Mouse (Mus musculus): Measurements from ENCODE around the gene Hmga1b. TPM values are rescaled to one million over a fixed set of nuclear protein-coding genes. Genes with fewer than 3 reads are reported as not detected.

The Hmga1b gene
- polyA plus RNA-seq, 1 experiment: 20.5 TPM

DNA sequence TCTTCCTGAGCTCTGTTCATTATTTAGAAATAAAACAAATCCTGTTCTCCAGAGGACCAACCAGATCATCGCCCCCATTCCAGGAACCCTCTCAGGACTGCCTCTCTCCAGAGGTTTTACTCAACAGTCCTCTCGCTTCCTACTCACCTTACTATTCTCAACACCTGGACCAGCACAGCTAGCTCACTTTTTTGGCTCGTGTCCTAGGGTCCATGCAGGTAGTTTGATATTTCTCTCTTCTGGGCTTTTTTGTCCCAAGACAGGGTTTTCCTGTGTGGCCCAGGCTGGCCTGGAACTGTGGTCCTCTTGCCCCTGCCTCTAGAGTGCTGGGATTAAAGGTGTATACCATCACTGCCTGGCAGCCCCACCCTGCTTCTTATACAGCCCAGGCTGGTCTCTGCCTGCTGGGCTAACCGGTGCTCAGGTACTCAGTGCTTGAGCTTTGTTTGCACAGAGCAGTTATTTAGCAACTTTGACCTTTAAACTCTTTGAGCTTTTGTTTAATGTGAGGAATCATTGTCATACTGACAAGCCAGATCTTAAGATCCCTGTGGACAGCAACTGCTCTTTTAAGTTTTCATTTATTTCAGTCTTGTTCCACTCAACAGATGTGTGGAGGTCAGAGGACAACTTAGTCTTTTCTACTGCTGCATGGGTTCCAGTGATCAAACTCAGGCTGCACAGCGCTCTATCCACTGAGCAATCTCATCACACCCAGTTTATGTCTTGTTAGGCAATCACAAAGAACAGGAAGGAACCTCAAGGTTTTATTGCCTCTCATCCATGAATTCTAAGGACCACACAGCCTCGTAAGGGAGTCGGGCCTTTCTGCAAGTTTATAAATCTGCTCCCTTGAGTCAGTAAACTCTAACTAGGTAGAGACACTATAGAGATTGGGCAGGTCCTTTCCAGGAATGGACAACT, 43.0 kb downstream of the Hmga1b start:
- H3K4me3 ChIP-seq (replicated peaks): no peak overlapping the region
- H3K9me3 ChIP-seq (ENCODE audit: control insufficient read depth, low read length): no peaks in the 10 kb centered on the region
- TF ChIP-seq TAL1 (IDR thresholded peaks at IDR 0.05; ENCODE audit: low read length): no peak
- no peak for TF ChIP-seq GATA1 (IDR thresholded peaks at IDR 0.05; ENCODE audit: low read length)
- H3K4me1 ChIP-seq (ENCODE audit: control insufficient read depth): peaks cover 2% of the 10 kb centered on the region
- peaks cover 49% of the 10 kb centered on the region for H3K36me3 ChIP-seq (ENCODE audit: control insufficient read depth)
- no peaks in the 10 kb centered on the region for H3K27me3 ChIP-seq (ENCODE audit: control insufficient read depth)

DNA sequence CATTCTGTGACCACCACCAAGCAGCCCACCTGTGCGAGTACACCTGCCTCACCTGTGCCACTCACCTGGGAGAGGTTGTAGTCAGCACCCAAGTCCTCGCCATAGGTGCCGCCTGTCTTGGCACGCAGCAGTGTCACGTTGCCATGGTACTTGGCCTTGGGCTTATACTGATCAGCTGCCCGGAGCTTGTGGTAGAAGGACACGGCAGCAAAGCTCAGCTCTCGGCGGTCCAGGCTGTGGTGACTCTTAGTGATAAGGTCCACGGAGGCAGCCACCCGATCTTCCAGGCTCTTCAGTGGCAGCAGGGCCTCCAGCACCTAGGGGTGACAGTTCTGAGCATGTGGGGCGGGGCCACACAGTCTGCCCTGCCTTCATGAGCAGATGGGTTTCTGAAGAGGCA, 45.4 kb downstream of the Hmga1b start:
- Histone ChIP-seq H3K4me1 (ENCODE audit: control insufficient read depth) (no peaks in the 10 kb centered on the region), H3K9me3 (ENCODE audit: control insufficient read depth, low read length) (no peaks in the 10 kb centered on the region), H3K36me3 (ENCODE audit: control insufficient read depth) (peaks cover 72% of the 10 kb centered on the region), H3K4me3 (replicated peaks) (no peak overlapping the region), H3K27me3 (ENCODE audit: control insufficient read depth) (no peaks in the 10 kb centered on the region)
- TF ChIP-seq GATA1 (IDR thresholded peaks at IDR 0.05; ENCODE audit: low read length): no peak
- TF ChIP-seq TAL1 (IDR thresholded peaks at IDR 0.05; ENCODE audit: low read length): no peak

DNA sequence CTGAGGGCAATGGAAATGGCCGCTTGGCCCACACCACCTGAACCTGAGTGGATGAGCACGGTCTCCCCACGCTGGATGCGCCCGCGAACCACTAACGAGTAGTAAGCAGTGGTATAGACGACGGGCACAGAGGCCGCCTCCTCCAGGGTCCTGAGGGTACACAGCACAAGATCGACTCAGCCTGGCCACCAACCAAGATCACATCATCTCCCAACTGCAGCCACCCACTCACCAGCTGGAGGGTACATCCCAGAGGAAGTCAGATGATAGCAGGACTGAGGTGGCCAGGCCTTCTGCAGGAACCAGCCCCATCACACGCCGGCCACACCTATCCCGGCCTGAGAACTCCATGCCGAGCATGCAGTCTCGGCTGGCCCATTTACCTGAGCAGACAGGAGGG, 49.5 kb downstream of the Hmga1b start:
- H3K4me3 ChIP-seq (replicated peaks): no peak overlapping the region
- no peaks in the 10 kb centered on the region for H3K4me1 ChIP-seq (ENCODE audit: control insufficient read depth)
- peaks cover 100% of the 10 kb centered on the region for H3K36me3 ChIP-seq (ENCODE audit: control insufficient read depth)
- no peaks in the 10 kb centered on the region for H3K27me3 ChIP-seq (ENCODE audit: control insufficient read depth)
- no peaks in the 10 kb centered on the region for H3K9me3 ChIP-seq (ENCODE audit: control insufficient read depth, low read length)
- TF ChIP-seq GATA1 (IDR thresholded peaks at IDR 0.05; ENCODE audit: low read length): no peak
- TF ChIP-seq TAL1 (IDR thresholded peaks at IDR 0.05; ENCODE audit: low read length): no peak

Other genes with a start within 250 kb of the Hmga1b start
- gene Gcgr, start 232.1 kb upstream of the Hmga1b start, polyA plus RNA-seq (2012): 0.03 TPM in 1 of 2 replicates, not detected in the other
- 4.1 and 5.7 TPM in 2 replicates for gene Mcrip1, start 213.1 kb upstream of the Hmga1b start, polyA plus RNA-seq (2012)
- gene Ppp1r27, start 211.7 kb upstream of the Hmga1b start, polyA plus RNA-seq (2012): 0.05 TPM in 1 of 2 replicates, not detected in the other
- 23.2 and 24.6 TPM in 2 replicates for gene P4hb, start 189.5 kb upstream of the Hmga1b start, polyA plus RNA-seq (2012)
- 52.3 and 59.5 TPM in 2 replicates for gene Arhgdia, start 181.2 kb upstream of the Hmga1b start, polyA plus RNA-seq (2012)
- gene Alyref, start 164.4 kb upstream of the Hmga1b start, polyA plus RNA-seq (2012): 56.7 and 59.1 TPM in 2 replicates
- gene Anapc11, start 164.4 kb upstream of the Hmga1b start, polyA plus RNA-seq (2012): 12.9 and 19.1 TPM in 2 replicates
- gene Npb, start 154.3 kb upstream of the Hmga1b start, polyA plus RNA-seq (2012): 0.46 TPM in 1 of 2 replicates, not detected in the other
- gene Pcyt2, start 144.9 kb upstream of the Hmga1b start, polyA plus RNA-seq (2012): 9.6 and 12.2 TPM in 2 replicates
- 19.3 and 22.9 TPM in 2 replicates for gene Sirt7, start 137.6 kb upstream of the Hmga1b start, polyA plus RNA-seq (2012)
- 18.3 and 20.4 TPM in 2 replicates for gene Mafg, start 129.2 kb upstream of the Hmga1b start, polyA plus RNA-seq (2012)
- 0.03 and 0.06 TPM in 2 replicates for gene Pycr1, start 119.0 kb upstream of the Hmga1b start, polyA plus RNA-seq (2012)
- gene Myadml2, start 114.6 kb upstream of the Hmga1b start, polyA plus RNA-seq (2012): not detected in 2 replicates
- gene Notum, start 101.6 kb upstream of the Hmga1b start, polyA plus RNA-seq (2012): 0.02 TPM in 1 of 2 replicates, not detected in the other
- 50.9 and 60.7 TPM in 2 replicates for gene Aspscr1, start 89.8 kb upstream of the Hmga1b start, polyA plus RNA-seq (2012)
- gene Cenpx, start 49.1 kb upstream of the Hmga1b start, polyA plus RNA-seq (2012): 5.2 and 14.7 TPM in 2 replicates
- 1.4 and 1.5 TPM in 2 replicates for gene Lrrc45, start 48.9 kb upstream of the Hmga1b start, polyA plus RNA-seq (2012)
- gene Rac3, start 41.3 kb upstream of the Hmga1b start, polyA plus RNA-seq (2012): 0.08 and 0.41 TPM in 2 replicates
- gene Dcxr, start 35.5 kb upstream of the Hmga1b start, polyA plus RNA-seq (2012): 0.66 and 1.3 TPM in 2 replicates
- gene Cbr2, start 30.7 kb upstream of the Hmga1b start, polyA plus RNA-seq (2012): not detected in 2 replicates
- 3.1 and 4.6 TPM in 2 replicates for gene Rfng, start 21.4 kb downstream of the Hmga1b start, polyA plus RNA-seq (2012)
- 2.4 and 3.1 TPM in 2 replicates for gene Gps1, start 21.5 kb downstream of the Hmga1b start, polyA plus RNA-seq (2012)
- gene Dus1l, start 33.6 kb downstream of the Hmga1b start, polyA plus RNA-seq (2012): 14.2 and 21.1 TPM in 2 replicates
- gene Fasn, start 61.8 kb downstream of the Hmga1b start, polyA plus RNA-seq (2012): 4.6 and 5.0 TPM in 2 replicates
- gene Ccdc57, start 170.1 kb downstream of the Hmga1b start, polyA plus RNA-seq (2012): 0.23 and 0.39 TPM in 2 replicates
- 7.3 and 8.2 TPM in 2 replicates for gene Slc16a3, start 185.7 kb downstream of the Hmga1b start, polyA plus RNA-seq (2012)
- gene Csnk1d, start 228.5 kb downstream of the Hmga1b start, polyA plus RNA-seq (2012): 10.5 and 11.4 TPM in 2 replicates